Mouse (Mus musculus): Measurements from ENCODE around the gene Taok1. TPM values are rescaled to one million over a fixed set of nuclear protein-coding genes. Genes with fewer than 3 reads are reported as not detected.

Taok1 gene
- total and polyA plus RNA-seq, 2 experiments from 2014 or later = 14.2 to 35.9 TPM

DNA sequence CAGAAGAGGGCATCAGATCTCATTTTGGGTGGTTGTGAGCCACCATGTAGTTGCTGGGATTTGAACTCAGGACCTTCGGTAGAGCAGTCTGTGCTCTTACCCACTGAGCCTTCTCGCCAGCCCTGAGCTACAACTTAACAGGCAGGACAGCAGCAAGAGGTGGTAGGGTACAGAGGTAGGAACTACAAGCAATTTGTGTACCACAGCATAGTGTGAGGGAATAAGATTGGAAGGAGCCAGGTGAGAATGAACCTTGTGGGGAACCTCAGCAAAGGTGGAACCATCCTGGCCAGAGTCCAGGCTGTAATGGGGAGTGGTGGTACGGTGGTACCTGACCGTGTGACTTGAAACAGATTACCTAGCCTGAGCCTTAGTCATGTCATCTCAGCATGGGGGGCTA lies 105.6 kb downstream of the Taok1 start:
- TF ChIP-seq EP300 (IDR thresholded peaks at IDR 0.05; ENCODE audit: low read depth) (no peak), CTCF (IDR thresholded peaks at IDR 0.05; ENCODE audit: low read depth) (no peak)
- ATAC-seq (ENCODE audit: insufficient read depth, low read depth) (no peak), DNase-seq (ENCODE audit: low spot score) (no peak)
- WGBS = 88% methylated on average over 4 of the region's 4 CpGs
- no peaks in the 10 kb centered on the region for H3K27me3 ChIP-seq (ENCODE audit: control insufficient read depth, insufficient read depth, low read length)
- no peak overlapping the region for H3K4me3 ChIP-seq (ENCODE audit: low read depth, low read length)
- H3K9ac ChIP-seq (replicated peaks; ENCODE audit: low read depth, low read length) = no peak overlapping the region
- no peaks in the 10 kb centered on the region for H3K9me3 ChIP-seq (replicated peaks; ENCODE audit: control insufficient read depth, low read length)
- peaks cover 20% of the 10 kb centered on the region for H3K4me1 ChIP-seq (ENCODE audit: control insufficient read depth, insufficient read depth)
- H3K4me2 ChIP-seq (ENCODE audit: low read depth, low read length) = no peak overlapping the region
- no peak overlapping the region for H3K27ac ChIP-seq (ENCODE audit: low read depth)
- H3K36me3 ChIP-seq (replicated peaks; ENCODE audit: control insufficient read depth, insufficient read depth, low read length) = peaks cover 71% of the 10 kb centered on the region

DNA sequence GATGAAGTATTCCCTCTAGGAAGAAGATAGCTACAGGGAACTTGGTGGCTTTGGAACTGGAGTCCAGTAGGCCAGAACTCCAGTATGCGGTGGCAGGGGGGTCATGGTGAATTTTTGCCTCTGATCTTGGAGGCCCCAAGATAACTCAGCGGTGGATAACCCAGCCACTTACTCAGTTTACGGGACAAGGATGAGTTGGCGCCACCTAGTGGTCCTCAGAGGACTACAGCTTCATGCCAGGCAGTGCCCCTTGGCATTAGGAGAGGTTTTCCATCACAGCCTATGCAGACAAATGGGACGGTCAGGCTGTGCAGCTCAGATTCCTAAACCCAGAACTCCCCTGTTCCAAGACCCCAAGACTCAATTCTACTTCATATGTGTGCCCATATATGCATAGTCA lies 106.2 kb downstream of the Taok1 start:
- Histone ChIP-seq H3K9ac (replicated peaks; ENCODE audit: low read depth, low read length) (no peak overlapping the region), H3K4me2 (ENCODE audit: low read depth, low read length) (no peak overlapping the region), H3K36me3 (replicated peaks; ENCODE audit: control insufficient read depth, insufficient read depth, low read length) (peaks cover 65% of the 10 kb centered on the region), H3K27ac (ENCODE audit: low read depth) (no peak overlapping the region), H3K9me3 (replicated peaks; ENCODE audit: control insufficient read depth, low read length) (no peaks in the 10 kb centered on the region), H3K4me1 (ENCODE audit: control insufficient read depth, insufficient read depth) (peaks cover 21% of the 10 kb centered on the region), H3K4me3 (ENCODE audit: low read depth, low read length) (no peak overlapping the region), H3K27me3 (ENCODE audit: control insufficient read depth, insufficient read depth, low read length) (no peaks in the 10 kb centered on the region)
- no peak for TF ChIP-seq EP300 (IDR thresholded peaks at IDR 0.05; ENCODE audit: low read depth)
- TF ChIP-seq CTCF (IDR thresholded peaks at IDR 0.05; ENCODE audit: low read depth) = peak; percentile 86
- ATAC-seq (ENCODE audit: insufficient read depth, low read depth) (peak; percentile 20; the same call in 1 of the 2 replicates), DNase-seq (ENCODE audit: low spot score) (peak; percentile 63)
- WGBS = 19% methylated on average over 5 of the region's 5 CpGs

DNA sequence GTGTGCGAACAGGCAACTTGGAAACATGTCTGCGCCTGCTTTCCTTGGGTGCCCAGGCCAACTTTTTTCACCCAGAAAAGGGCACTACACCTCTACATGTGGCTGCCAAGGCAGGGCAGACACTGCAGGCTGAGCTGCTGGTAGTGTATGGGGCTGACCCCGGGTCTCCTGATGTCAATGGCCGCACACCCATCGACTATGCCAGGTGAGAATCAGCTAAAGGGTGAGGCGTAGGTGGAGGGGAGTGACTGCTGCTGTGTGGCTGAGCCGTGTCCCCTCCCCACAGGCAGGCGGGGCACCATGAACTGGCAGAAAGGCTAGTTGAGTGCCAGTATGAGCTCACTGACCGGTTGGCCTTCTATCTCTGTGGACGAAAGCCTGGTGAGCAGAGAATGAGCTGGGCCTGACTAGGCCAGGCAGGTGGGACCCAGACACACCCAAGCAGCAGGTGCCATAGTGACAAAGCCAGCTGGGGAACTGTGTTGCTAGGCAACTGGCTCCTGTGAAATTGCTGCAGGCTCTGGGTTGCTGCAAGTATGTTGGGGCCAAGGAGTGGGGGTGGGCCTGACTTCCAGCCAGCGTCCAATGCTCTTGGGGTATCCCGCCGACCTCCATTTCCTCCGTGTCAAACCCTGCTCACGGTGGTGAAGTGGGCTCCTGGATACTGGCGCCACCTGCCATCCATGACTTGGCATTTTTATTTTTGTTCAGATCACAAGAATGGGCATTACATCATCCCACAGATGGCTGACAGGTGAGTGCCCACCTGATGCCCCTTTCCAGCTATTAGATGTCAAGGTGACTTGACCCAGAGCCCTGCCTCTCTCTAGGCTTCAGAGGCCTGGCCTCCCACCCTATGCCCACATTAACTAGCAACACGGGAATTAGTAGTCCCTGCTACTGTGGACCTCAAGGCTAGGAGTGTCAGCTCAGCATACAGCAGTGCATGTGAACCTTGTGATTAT lies 107.0 kb downstream of the Taok1 start:
- H3K27me3 ChIP-seq (ENCODE audit: control insufficient read depth, insufficient read depth, low read length) = no peaks in the 10 kb centered on the region
- no peak overlapping the region for H3K27ac ChIP-seq (ENCODE audit: low read depth)
- no peak overlapping the region for H3K4me3 ChIP-seq (ENCODE audit: low read depth, low read length)
- ATAC-seq (ENCODE audit: insufficient read depth, low read depth) = no peak
- H3K36me3 ChIP-seq (replicated peaks; ENCODE audit: control insufficient read depth, insufficient read depth, low read length) = peaks cover 58% of the 10 kb centered on the region
- peaks cover 21% of the 10 kb centered on the region for H3K4me1 ChIP-seq (ENCODE audit: control insufficient read depth, insufficient read depth)
- WGBS = 78% methylated on average over 17 of the region's 17 CpGs
- no peak overlapping the region; the same call in 1 of the 2 replicates for H3K9ac ChIP-seq (replicated peaks; ENCODE audit: low read depth, low read length)
- TF ChIP-seq EP300 (IDR thresholded peaks at IDR 0.05; ENCODE audit: low read depth) (no peak), CTCF (IDR thresholded peaks at IDR 0.05; ENCODE audit: low read depth) (0 out of 2 replicates have a peak, but pooled peaks have one; percentile 3)
- H3K4me2 ChIP-seq (ENCODE audit: low read depth, low read length) = no peak overlapping the region
- DNase-seq (ENCODE audit: low spot score) = no peak
- H3K9me3 ChIP-seq (replicated peaks; ENCODE audit: control insufficient read depth, low read length) = no peaks in the 10 kb centered on the region

DNA sequence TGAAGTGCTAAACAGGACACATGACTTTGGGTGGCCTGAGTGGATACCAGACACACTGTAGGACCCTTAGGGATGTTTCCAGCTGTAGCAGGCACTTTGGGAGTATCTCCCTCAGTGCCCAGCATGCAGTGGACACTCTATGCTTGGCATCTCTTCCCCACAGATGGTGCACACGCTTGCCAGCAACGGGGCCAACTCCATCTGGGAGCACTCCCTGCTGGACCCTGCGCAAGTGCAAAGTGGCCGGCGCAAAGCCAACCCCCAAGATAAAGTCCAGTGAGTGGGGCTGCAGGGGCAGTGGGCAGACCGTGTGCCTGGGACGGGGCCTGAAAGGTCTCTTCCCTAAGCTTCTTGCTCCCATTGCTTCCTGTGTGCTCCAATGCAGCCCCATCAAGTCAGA lies 108.3 kb downstream of the Taok1 start:
- Histone ChIP-seq H3K9me3 (replicated peaks; ENCODE audit: control insufficient read depth, low read length) (no peaks in the 10 kb centered on the region), H3K4me1 (ENCODE audit: control insufficient read depth, insufficient read depth) (peaks cover 25% of the 10 kb centered on the region), H3K4me2 (ENCODE audit: low read depth, low read length) (no peak overlapping the region), H3K27me3 (ENCODE audit: control insufficient read depth, insufficient read depth, low read length) (no peaks in the 10 kb centered on the region), H3K9ac (replicated peaks; ENCODE audit: low read depth, low read length) (no peak overlapping the region), H3K4me3 (ENCODE audit: low read depth, low read length) (no peak overlapping the region), H3K36me3 (replicated peaks; ENCODE audit: control insufficient read depth, insufficient read depth, low read length) (peaks cover 45% of the 10 kb centered on the region), H3K27ac (ENCODE audit: low read depth) (no peak overlapping the region)
- DNase-seq (ENCODE audit: low spot score) = no peak
- ATAC-seq (ENCODE audit: insufficient read depth, low read depth) = no peak
- TF ChIP-seq CTCF (IDR thresholded peaks at IDR 0.05; ENCODE audit: low read depth) (no peak), EP300 (IDR thresholded peaks at IDR 0.05; ENCODE audit: low read depth) (no peak)
- 67% methylated on average over 7 of the region's 7 CpGs for WGBS

DNA sequence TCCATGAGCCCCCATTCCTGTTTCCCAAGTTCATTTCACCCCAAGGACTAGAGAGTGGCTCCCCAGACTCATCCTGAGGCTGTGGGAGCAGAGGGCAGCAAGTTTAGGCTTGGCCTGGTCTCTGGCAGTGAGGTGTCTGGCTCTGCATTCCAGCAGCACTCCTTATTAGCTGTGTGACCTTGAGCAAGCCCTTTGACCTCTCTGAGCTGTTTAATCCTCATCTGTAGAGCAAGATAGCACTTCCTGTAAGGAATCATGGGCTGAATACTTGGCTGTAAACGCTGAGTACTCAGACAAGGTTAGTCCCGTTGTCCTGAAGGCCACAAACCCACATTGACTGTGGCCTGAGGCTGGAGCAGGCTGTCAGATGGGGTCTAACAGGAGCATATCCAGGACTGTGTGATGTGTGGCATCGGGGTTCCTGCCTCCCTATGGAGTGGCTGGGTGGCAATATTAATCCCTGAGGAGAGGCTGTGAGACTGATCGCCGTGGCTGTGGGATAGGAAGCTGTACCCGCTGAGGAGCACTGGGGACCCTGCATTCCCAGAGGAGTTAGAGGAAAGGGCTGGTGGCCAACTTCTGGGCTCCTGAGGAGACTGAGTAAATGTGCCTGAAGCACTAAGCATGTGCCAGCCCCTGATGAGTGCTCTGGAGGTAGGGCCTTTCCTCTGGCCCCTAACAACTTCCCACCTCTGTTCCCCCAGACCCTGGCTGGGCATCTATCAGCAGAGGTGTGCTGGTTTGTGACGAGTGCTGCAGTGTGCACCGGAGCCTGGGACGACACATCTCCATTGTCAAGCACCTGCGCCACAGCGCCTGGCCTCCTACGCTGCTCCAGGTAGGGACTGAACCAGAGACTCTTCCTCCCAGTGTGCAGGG lies 109.1 kb downstream of the Taok1 start:
- 60% methylated on average over 12 of the region's 12 CpGs for WGBS
- H3K27ac ChIP-seq (ENCODE audit: low read depth) = peak overlapping the region; percentile 94
- ATAC-seq (ENCODE audit: insufficient read depth, low read depth) = no peak
- no peak for DNase-seq (ENCODE audit: low spot score)
- H3K36me3 ChIP-seq (replicated peaks; ENCODE audit: control insufficient read depth, insufficient read depth, low read length) = peaks cover 36% of the 10 kb centered on the region
- peak overlapping the region; percentile 20; the same call in 1 of the 2 replicates for H3K4me2 ChIP-seq (ENCODE audit: low read depth, low read length)
- no peak overlapping the region for H3K9ac ChIP-seq (replicated peaks; ENCODE audit: low read depth, low read length)
- no peaks in the 10 kb centered on the region for H3K9me3 ChIP-seq (replicated peaks; ENCODE audit: control insufficient read depth, low read length)
- H3K27me3 ChIP-seq (ENCODE audit: control insufficient read depth, insufficient read depth, low read length) = no peaks in the 10 kb centered on the region
- no peak overlapping the region for H3K4me3 ChIP-seq (ENCODE audit: low read depth, low read length)
- no peak for TF ChIP-seq CTCF (IDR thresholded peaks at IDR 0.05; ENCODE audit: low read depth)
- no peak for TF ChIP-seq EP300 (IDR thresholded peaks at IDR 0.05; ENCODE audit: low read depth)
- peaks cover 25% of the 10 kb centered on the region for H3K4me1 ChIP-seq (ENCODE audit: control insufficient read depth, insufficient read depth)

Data from heart, postnatal 0 days (tissue).